Mouse (Mus musculus) yolk sac, embryonic 10.5 days (tissue): ENCODE data around the gene Arl3.
A peak's percentile ranks its signal among the peaks of the same experiment; 100 is the strongest.

Experiments used
- DNase-seq: peaks from one replicate; pipeline ENCODE4 v3.0.0-alpha.2; 2017; ENCODE audit warnings: low spot score

The Arl3 gene

GRCm38 (mm10) chr19:46572951-46573937, at the start of gene Arl3, which contains the start of gene Sfxn2:
Gene Arl3 (minus strand): TSS chr19:46573198.
Gene Sfxn2 (plus strand): TSS chr19:46573365.
- DNase-seq = peak; percentile 99

- DNase-seq = no peak
These were observed 49.7 kb upstream of the Arl3 start for GRCm38 (mm10) chr19:46622659-46623193.

GRCm38 (mm10) chr19:46621236-46622183, 48.5 kb upstream of the Arl3 start:
- DNase-seq = no peak

- no peak for DNase-seq
These were observed 47.2 kb upstream of the Arl3 start for GRCm38 (mm10) chr19:46620016-46620808.

- no peak for DNase-seq
These were observed 46.5 kb upstream of the Arl3 start for GRCm38 (mm10) chr19:46619518-46619917.

GRCm38 (mm10) chr19:46619001-46619400, 46.0 kb upstream of the Arl3 start:
- DNase-seq = no peak

- DNase-seq = no peak
These were observed 45.3 kb upstream of the Arl3 start for GRCm38 (mm10) chr19:46618322-46618721.

- DNase-seq = no peak
These were observed 44.4 kb upstream of the Arl3 start for GRCm38 (mm10) chr19:46617361-46617760.

GRCm38 (mm10) chr19:46616378-46616777, 43.4 kb upstream of the Arl3 start:
- DNase-seq = no peak

GRCm38 (mm10) chr19:46608158-46608557, 35.2 kb upstream of the Arl3 start:
- no peak for DNase-seq

- DNase-seq = no peak
These were observed 34.4 kb upstream of the Arl3 start for GRCm38 (mm10) chr19:46607424-46607823.

- no peak for DNase-seq
These were observed 33.7 kb upstream of the Arl3 start for GRCm38 (mm10) chr19:46606718-46607117.

- no peak for DNase-seq
These were observed 29.4 kb upstream of the Arl3 start for GRCm38 (mm10) chr19:46602406-46602805.

GRCm38 (mm10) chr19:46601491-46601890, 28.5 kb upstream of the Arl3 start:
- DNase-seq = no peak

GRCm38 (mm10) chr19:46600371-46600770, 27.4 kb upstream of the Arl3 start:
- no peak for DNase-seq

- DNase-seq = no peak
These were observed 26.6 kb upstream of the Arl3 start for GRCm38 (mm10) chr19:46599375-46600256.

- peak; percentile 99 for DNase-seq
These were observed 25.8 kb upstream of the Arl3 start, which contains the start of gene Wbp1l for GRCm38 (mm10) chr19:46598720-46599252. Gene Wbp1l (plus strand): TSS chr19:46599084.

GRCm38 (mm10) chr19:46598187-46598586, 25.2 kb upstream of the Arl3 start:
- DNase-seq = no peak

GRCm38 (mm10) chr19:46592751-46593439, 19.9 kb upstream of the Arl3 start:
- no peak for DNase-seq
